Mouse (Mus musculus): Measurements from ENCODE around the gene Cenpx. TPM values are rescaled to one million over a fixed set of nuclear protein-coding genes. Genes with fewer than 3 reads are reported as not detected.
"Not testable (repeated sequence)": the region's sequence is repeated elsewhere in the genome, so short reads cannot be mapped to it uniquely, and the experiment has no call there.

Gene Cenpx
- 160 and 174 TPM in 2 replicates for polyA plus RNA-seq (2015; fragmentation: Nextera tagmentation; extraction: Ambion mirVana)

DNA sequence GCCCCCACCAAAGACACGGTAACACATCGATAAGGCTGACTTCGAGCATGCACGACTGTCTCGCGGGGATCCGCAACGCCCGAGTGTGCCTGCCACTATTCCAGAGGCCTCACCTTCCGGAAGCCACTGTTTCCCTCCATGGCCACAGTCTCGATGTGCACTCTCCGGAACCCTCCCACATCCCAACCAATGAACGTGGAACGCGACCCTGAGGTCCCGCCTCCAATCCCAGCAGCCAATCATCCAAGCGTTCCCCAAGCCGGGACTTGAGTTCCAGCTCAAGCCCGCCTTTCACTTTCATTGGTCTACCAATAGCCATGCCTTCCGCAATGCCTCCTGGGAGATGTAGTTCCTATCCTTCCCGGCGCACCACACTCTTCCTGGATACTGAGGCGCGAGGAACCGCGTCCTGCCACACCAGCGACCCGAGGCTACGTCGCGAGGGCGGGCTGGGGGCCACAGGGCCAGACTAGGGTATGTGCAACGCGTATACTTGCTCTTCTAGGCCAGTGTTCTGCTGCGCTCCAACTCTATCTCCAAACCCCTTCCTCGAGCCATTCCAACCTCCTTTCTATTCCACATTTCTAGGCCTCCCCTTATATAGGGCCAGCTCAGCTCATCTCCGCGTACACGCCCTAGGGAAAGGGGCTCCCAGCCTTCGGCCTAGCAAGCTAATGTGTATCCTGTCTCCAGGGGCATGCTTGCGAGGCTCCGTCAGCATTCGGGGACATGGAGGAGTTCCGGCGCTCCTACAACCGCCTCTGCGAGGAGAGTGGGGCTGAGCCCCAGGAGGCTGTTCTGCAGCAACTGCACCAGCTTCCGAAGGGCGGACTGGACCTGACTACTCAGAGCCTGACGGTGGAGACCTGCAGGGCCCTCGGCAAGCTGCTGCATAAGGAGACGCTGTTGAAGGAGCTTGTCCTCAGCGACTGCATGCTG, at the start of gene Cenpx, which contains the start of gene Lrrc45:
Cenpx (minus strand) TSS at position 159 of the 939 bp plus-strand sequence.
Lrrc45 (plus strand) TSS at position 346 of the 939 bp plus-strand sequence.
- peak; percentile 93 for ATAC-seq (replicated peaks; ENCODE audit: low FRiP score, low read depth)
- peak within 1 kb of the TSS; percentile 61 for H3K4me3 ChIP-seq (replicated peaks; ENCODE audit: low read depth, low read length)
- H3K4me1 ChIP-seq (replicated peaks; ENCODE audit: insufficient read depth, low read length) = peaks cover 15% of the 10 kb centered on the region; the same call in 1 of the 2 replicates

DNA sequence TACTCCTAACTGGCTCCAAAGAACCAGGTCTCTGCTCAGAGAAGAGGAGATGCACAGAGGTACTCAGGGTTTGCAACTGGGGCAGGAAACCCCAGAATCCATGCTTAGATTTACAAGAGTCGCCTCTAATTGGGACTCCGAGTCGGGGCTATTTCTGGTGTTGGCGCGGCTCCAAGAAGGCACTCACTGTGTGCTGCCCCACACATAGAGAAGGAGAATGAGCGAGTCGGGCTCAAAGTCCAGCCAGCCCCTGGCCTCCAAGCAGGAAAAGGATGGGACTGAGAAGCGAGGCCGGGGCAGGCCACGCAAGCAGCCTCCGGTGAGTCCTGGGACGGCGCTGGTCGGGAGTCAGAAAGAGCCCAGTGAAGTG, 49.1 kb upstream of the Cenpx start, which contains the start of gene Hmga1b:
Hmga1b (plus strand) TSS at position 123 of the 370 bp plus-strand sequence.
- H3K4me3 ChIP-seq (replicated peaks; ENCODE audit: low read depth, low read length); H3K4me2 ChIP-seq (ENCODE audit: low read length); H3K36me3 ChIP-seq (ENCODE audit: insufficient read depth, low read length); H3K27me3 ChIP-seq (ENCODE audit: insufficient read depth, low read length); H3K27ac ChIP-seq; H3K4me1 ChIP-seq (replicated peaks; ENCODE audit: insufficient read depth, low read length); H3K9me3 ChIP-seq (replicated peaks; ENCODE audit: low read length); DNase-seq (ENCODE audit: low spot score); H3K9ac ChIP-seq (ENCODE audit: low read depth, low read length): not testable (repeated sequence)
- peak; percentile 66 for ATAC-seq (replicated peaks; ENCODE audit: low FRiP score, low read depth)
- 18% methylated on average over 14 of the region's 14 CpGs for WGBS

More for the DNA sequence above, at the start of gene Cenpx, which contains the start of gene Lrrc45:
- Histone ChIP-seq H3K36me3 (ENCODE audit: insufficient read depth, low read length) (0 out of 2 replicates have a peak, but pooled peaks cover 15% of the 10 kb centered on the region), H3K9me3 (replicated peaks; ENCODE audit: low read length) (no peaks in the 10 kb centered on the region), H3K4me2 (ENCODE audit: low read length) (peak within 1 kb of the TSS; percentile 75), H3K27ac (peak within 1 kb of the TSS; percentile 73), H3K27me3 (ENCODE audit: insufficient read depth, low read length) (no peaks in the 10 kb centered on the region), H3K9ac (ENCODE audit: low read depth, low read length) (peak within 1 kb of the TSS; percentile 70)
- peak; percentile 100 for DNase-seq (ENCODE audit: low spot score)
- TF ChIP-seq CTCF (IDR thresholded peaks at IDR 0.05; ENCODE audit: low read depth) = no peak
- WGBS = 2% methylated on average over 53 of the region's 53 CpGs

DNA sequence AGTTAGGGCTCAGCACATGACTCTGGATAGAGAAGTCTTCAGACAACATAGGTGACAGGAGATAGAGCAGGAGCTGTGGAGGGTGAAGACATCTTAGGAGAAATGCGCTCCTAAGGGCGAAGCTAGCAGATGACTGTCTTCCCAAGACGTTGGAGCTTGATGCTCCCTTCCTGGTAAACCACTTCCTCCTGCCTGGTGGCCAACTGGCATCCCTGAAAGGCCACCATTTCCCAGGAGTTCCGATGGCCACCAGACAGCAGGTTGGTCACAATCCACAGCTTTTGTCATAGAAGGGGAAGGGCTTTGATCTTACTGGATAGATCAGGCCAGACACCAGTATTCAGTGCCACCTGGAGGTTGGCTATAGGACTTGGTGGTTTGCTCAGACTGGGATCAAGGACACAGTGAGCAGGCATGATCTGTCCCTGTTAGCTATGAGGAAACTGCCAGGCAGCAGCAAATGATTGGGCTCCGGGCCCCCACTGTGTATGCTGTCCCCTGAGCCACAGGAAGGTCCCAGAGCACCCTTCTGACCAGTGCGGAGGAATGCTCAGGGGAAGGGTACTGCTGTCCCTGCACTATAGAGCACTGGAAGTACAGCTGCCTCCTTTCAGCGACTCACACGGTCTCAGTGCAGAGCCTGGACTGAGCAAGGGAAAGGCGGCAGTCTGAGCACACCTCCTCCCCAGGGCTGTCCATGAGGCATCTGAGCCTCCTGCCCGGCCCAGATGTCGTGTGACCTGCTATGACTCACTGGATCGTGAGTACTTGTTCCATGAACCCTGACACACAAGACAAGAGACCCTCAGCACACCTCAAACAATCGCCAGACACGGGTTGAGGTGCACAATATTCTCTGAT, 48.5 kb upstream of the Cenpx start:
- H3K27ac ChIP-seq = no peak overlapping the region
- ATAC-seq (replicated peaks; ENCODE audit: low FRiP score, low read depth) (peak; percentile 55; the same call in 1 of the 2 replicates), DNase-seq (ENCODE audit: low spot score) (no peak)

DNA sequence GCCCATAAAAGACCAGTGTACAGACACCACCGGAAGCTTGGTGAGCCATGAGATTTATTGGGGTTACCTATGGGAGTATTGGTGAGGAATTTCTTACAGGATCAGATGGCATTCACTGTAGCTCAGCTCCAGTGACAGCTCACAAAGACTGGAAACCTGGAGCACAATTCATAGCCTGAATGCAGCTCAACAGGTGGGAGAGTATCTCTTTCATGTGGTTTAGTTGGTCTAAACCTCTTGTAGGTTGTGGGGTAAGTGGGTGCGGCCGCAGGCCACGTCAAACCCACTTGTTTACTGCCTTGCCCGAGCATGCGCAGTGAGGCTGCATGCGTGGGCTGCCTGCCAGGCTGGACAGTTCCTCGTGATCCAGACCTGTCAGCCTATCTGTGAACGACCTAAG, 46.7 kb upstream of the Cenpx start:
- no peak overlapping the region for H3K9ac ChIP-seq (ENCODE audit: low read depth, low read length)
- whole genome bisulfite sequencing = 53% methylated on average over 9 of the region's 9 CpGs
- TF ChIP-seq CTCF (IDR thresholded peaks at IDR 0.05; ENCODE audit: low read depth) = no peak
- no peak overlapping the region for H3K4me3 ChIP-seq (replicated peaks; ENCODE audit: low read depth, low read length)
- no peak overlapping the region for H3K27ac ChIP-seq
- ATAC-seq (replicated peaks; ENCODE audit: low FRiP score, low read depth) (peak; percentile 38; the same call in 1 of the 2 replicates), DNase-seq (ENCODE audit: low spot score) (no peak)
- H3K4me1 ChIP-seq (replicated peaks; ENCODE audit: insufficient read depth, low read length) = no peaks in the 10 kb centered on the region
- H3K27me3 ChIP-seq (ENCODE audit: insufficient read depth, low read length) = no peaks in the 10 kb centered on the region
- no peak overlapping the region for H3K4me2 ChIP-seq (ENCODE audit: low read length)
- H3K36me3 ChIP-seq (ENCODE audit: insufficient read depth, low read length) = no peaks in the 10 kb centered on the region
- H3K9me3 ChIP-seq (replicated peaks; ENCODE audit: low read length) = no peaks in the 10 kb centered on the region

More for the DNA sequence above, 48.5 kb upstream of the Cenpx start:
- no peaks in the 10 kb centered on the region for H3K9me3 ChIP-seq (replicated peaks; ENCODE audit: low read length)
- WGBS = 59% methylated on average over 14 of the region's 14 CpGs
- H3K36me3 ChIP-seq (ENCODE audit: insufficient read depth, low read length) = no peaks in the 10 kb centered on the region
- no peak overlapping the region for H3K4me2 ChIP-seq (ENCODE audit: low read length)
- H3K4me1 ChIP-seq (replicated peaks; ENCODE audit: insufficient read depth, low read length) = no peaks in the 10 kb centered on the region
- H3K4me3 ChIP-seq (replicated peaks; ENCODE audit: low read depth, low read length) = no peak overlapping the region
- no peaks in the 10 kb centered on the region for H3K27me3 ChIP-seq (ENCODE audit: insufficient read depth, low read length)
- TF ChIP-seq CTCF (IDR thresholded peaks at IDR 0.05; ENCODE audit: low read depth) = no peak
- H3K9ac ChIP-seq (ENCODE audit: low read depth, low read length) = no peak overlapping the region

DNA sequence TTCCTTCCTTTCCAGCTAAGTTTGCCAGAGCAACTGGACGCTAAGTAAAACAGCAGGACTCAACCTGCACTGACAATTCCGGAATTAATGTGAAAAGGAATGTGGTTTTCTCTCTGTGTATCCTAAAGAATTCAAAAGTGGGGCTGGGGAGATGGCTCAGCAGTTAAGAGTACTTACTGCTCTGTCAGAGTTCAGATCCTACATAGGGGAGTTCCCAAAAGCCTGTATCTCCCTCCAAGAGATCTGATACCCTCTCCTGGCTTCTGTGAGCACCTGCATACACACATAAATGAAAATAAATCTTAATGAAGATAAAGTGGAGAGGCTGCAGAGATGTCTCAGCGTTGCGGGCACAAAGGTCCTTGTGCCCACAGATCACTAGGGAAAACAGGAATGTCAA, 38.1 kb upstream of the Cenpx start:
- Histone ChIP-seq H3K4me3 (replicated peaks; ENCODE audit: low read depth, low read length) (no peak overlapping the region), H3K4me2 (ENCODE audit: low read length) (no peak overlapping the region), H3K27me3 (ENCODE audit: insufficient read depth, low read length) (no peaks in the 10 kb centered on the region), H3K9ac (ENCODE audit: low read depth, low read length) (no peak overlapping the region), H3K27ac (no peak overlapping the region), H3K4me1 (replicated peaks; ENCODE audit: insufficient read depth, low read length) (no peaks in the 10 kb centered on the region), H3K9me3 (replicated peaks; ENCODE audit: low read length) (no peaks in the 10 kb centered on the region), H3K36me3 (ENCODE audit: insufficient read depth, low read length) (no peaks in the 10 kb centered on the region)
- ATAC-seq (replicated peaks; ENCODE audit: low FRiP score, low read depth) (no peak), DNase-seq (ENCODE audit: low spot score) (no peak)
- 57% methylated on average over 4 of the region's 4 CpGs for WGBS
- no peak for TF ChIP-seq CTCF (IDR thresholded peaks at IDR 0.05; ENCODE audit: low read depth)

DNA sequence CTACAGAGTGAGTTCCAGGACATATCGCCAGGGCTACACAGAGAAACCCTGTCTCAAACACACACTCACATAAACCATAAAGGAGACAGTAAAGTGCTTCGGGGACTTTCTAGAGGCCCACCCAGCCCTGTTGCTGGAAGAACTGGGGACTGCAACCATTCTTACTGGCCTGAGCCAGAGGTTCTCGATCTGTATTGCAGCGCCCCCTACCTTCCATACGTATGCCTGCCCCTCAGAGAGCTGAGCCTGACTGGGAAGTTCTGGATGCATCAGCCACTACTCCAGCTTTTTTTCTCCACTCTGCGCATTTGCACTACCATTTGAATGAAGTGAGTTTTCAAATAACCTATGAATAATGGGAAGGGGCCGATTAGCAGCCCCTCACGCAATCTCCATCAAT, 35.9 kb upstream of the Cenpx start:
- no peak overlapping the region for H3K9ac ChIP-seq (ENCODE audit: low read depth, low read length)
- ATAC-seq (replicated peaks; ENCODE audit: low FRiP score, low read depth) (no peak), DNase-seq (ENCODE audit: low spot score) (no peak)
- H3K4me2 ChIP-seq (ENCODE audit: low read length) = no peak overlapping the region
- no peaks in the 10 kb centered on the region for H3K9me3 ChIP-seq (replicated peaks; ENCODE audit: low read length)
- peak; percentile 55; the same call in 1 of the 2 replicates for TF ChIP-seq CTCF (IDR thresholded peaks at IDR 0.05; ENCODE audit: low read depth)
- no peaks in the 10 kb centered on the region for H3K27me3 ChIP-seq (ENCODE audit: insufficient read depth, low read length)
- H3K4me1 ChIP-seq (replicated peaks; ENCODE audit: insufficient read depth, low read length) = no peaks in the 10 kb centered on the region
- no peak overlapping the region for H3K27ac ChIP-seq
- 57% methylated on average over 8 of the region's 8 CpGs for WGBS
- no peaks in the 10 kb centered on the region for H3K36me3 ChIP-seq (ENCODE audit: insufficient read depth, low read length)
- H3K4me3 ChIP-seq (replicated peaks; ENCODE audit: low read depth, low read length) = no peak overlapping the region
